Mouse (Mus musculus) spleen, postnatal 10 days (tissue): ENCODE measurements around the gene Apobec1.
"Not testable (repeated sequence)": the region's sequence is repeated elsewhere in the genome, so short reads cannot be mapped to it uniquely, and the experiment has no call there.

Experiments
- DNase-seq, 2 experiments: peaks; one replicate each; pipeline ENCODE4 v3.0.0; 2021 to 2022; ENCODE audit warnings: low spot score in 2 of 2

Gene Apobec1

GRCm38 (mm10) chr6:122604260-122604659 is 2.0 kb upstream of the Apobec1 start:
- no peak for DNase-seq

- no peak for DNase-seq
Observed at GRCm38 (mm10) chr6:122602992-122603322, 713 bp upstream of the Apobec1 start.

DNA sequence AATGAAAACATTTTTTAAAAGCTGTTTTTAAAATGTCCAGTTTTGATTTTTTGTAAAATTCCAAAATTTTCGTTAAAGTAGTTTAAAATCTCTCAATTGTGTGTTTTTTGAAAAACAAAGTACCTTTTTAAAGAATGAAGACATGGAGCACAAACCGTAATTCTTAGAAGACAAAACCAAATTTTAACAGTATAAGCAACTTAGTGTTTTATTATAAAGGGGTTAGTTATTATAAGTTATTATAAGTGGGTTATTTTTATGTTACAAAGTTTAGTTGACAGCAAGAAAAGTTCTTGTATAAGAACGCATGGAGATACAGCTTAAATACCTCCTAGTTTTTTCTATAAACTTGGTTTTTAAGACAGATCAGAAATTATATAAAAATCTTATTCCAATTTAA is 629 bp downstream of the Apobec1 start:
- no peak for DNase-seq

- DNase-seq, result no peak
Observed at GRCm38 (mm10) chr6:122601031-122601430, 1.2 kb downstream of the Apobec1 start.

GRCm38 (mm10) chr6:122600066-122600646 is 2.1 kb downstream of the Apobec1 start:
- DNase-seq, result no peak

DNA sequence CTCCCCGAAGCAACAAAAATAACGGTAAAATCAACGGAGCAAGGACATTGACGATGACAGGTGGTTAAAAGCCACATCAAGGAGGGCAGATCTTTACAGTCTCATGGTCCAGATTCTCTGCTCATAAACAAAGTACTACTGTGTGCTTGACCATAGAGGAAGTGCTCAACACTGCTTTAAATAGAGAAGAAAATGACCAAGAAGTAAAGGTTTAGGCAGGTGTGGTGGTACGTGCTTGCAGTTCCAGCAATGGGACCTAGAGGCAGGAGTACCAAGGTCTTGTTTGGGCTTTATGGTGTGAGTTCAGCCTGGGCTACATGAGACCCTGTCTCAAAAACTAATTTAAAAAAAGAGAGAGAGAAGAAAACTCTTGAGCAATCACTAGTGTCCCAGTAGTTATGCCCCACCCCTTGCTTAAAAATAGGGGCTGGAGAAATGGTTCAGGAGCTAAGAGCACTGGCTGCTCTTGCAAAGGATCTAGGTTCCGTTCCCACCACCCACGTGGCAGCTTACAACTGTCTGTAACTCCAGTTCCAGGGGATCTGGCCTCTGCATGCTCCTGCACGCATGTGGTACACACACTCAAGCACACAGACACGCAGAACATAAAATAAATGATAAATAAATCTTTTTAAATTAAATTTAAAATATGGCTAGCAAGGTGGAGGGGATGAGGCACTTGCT is 3.0 kb downstream of the Apobec1 start:
- DNase-seq, result peak in 1 of 2 experiments; percentile 19

- no peak for DNase-seq
Observed at GRCm38 (mm10) chr6:122598436-122598835, 3.8 kb downstream of the Apobec1 start.

GRCm38 (mm10) chr6:122598014-122598413 is 4.2 kb downstream of the Apobec1 start:
- peak in 1 of 2 experiments; percentile 22 for DNase-seq

- DNase-seq, result peak; percentile 24 to 59
Observed at GRCm38 (mm10) chr6:122596608-122597007, 5.6 kb downstream of the Apobec1 start.

- DNase-seq, result peak in 1 of 2 experiments; percentile 42
Observed at GRCm38 (mm10) chr6:122595637-122596036, 6.6 kb downstream of the Apobec1 start.

- no peak for DNase-seq
Observed at GRCm38 (mm10) chr6:122592905-122593304, 9.3 kb downstream of the Apobec1 start.

DNA sequence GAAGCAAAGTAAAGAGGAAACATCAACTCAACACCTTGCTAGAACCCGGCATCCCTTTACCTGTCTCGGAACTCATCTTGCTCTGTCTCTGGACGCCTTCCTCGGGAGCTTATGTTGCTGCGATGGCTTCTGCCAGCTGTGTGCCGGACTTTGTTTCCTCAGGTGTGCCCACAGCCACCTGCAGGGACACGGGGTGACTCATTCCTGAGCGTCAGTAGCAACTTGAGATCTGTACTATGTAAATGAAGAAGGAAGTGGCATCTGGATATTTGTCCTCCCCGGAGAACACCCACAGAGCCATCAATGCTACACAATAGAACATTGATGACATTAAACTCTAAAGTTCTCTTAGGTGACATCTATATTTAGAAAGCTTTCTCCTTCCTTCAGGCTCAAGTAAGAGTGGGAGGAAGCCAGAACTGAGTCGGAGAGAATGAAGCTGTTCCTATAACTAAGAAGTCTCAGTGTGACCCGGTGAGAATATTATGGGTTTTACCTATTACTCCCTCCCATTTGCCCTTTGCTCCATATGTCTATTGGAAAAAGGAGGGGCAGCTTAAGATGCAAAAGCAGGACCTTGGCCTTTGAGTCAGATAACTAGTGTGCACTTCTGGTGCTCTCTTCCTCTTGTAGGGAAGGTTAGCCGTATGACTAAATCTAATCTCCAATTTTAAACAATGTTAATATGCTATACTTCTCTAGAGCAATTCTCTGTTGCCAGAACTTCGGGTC is 11.1 kb downstream of the Apobec1 start:
- no peak for DNase-seq

DNA sequence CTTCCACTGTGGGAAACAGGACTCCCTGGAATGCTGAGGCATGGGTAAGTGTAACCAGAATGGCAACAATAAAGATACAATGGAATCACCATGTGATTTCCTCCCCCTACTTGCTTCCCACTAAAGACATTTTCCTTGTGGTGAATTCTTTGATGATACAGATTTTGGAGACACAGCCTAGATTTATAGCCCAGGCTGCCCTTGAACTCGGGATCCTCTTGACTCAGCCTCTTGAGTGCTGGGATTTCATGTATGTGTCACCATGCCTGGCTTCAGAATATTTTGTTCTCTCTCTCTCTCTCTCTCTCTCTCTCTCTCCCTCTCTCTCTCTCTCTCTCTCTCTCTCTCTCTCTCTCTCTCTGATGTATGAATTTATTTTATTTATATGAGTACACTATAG is 23.2 kb downstream of the Apobec1 start:
- no peak for DNase-seq

DNA sequence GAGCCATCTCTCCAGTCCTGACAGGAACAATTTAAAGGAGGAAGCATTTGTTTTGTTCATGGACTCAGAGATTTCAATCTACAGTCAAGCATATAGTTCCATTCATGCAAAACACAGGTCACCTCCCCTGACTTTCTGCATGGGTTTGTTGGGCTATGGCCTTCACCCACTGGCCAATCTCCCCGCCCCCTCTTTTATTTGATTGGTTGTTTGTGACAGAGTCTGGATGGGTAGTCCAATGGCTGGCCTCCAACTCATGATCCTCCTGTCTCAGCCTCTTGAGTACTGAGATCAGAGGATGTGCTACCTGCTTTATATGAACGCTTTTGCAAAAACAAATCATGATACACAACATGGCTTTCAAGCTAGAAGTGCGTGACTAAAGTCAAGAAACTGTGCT is 25.2 kb downstream of the Apobec1 start:
- DNase-seq, result no peak

- not testable (repeated sequence) for DNase-seq
Observed at GRCm38 (mm10) chr6:122575037-122575436, 27.2 kb downstream of the Apobec1 start.

- DNase-seq, result no peak
Observed at GRCm38 (mm10) chr6:122571617-122571959, 30.7 kb downstream of the Apobec1 start.

DNA sequence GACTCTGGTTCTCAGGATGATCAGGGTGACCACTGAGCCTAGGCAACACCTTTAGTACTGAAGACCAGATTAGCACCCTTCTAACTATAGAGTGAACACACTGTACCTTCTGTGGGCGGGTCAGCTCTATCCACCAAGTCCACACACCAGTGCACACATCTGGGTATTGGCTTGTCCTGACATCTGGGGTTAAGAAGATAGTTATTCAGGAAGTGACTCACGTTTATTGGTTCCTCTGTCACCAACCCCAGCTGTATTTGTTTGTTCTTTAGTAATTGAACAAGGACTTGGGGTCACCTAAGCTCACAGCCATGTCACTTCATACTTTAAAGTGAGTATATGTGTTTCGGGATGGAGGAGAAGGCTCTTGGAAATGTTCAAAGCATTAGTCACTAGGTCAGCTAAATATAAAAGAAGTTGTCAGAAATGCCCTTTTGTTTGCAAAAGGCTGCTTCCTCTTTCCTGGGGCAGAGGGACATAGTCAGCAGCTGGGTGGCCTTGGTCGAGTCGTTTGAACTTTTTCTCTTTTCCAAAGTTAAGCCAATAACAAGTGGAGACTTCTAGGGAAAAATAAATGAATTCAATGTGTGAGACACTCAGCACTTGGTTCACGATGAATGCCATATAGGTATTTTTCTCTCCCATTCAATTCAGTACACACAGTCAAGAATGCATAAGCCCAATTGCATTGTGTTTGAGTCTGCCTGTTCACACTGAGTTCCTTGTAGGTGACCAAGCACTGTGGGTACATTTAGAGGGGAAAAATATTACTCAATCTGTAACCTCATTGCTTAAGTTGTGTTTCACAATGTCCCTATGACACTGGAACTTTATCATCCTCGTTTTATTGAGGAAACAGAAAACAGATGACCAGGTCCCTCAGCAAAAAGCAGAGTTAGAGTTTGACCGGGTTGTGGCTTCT is 31.3 kb downstream of the Apobec1 start:
- no peak for DNase-seq

DNA sequence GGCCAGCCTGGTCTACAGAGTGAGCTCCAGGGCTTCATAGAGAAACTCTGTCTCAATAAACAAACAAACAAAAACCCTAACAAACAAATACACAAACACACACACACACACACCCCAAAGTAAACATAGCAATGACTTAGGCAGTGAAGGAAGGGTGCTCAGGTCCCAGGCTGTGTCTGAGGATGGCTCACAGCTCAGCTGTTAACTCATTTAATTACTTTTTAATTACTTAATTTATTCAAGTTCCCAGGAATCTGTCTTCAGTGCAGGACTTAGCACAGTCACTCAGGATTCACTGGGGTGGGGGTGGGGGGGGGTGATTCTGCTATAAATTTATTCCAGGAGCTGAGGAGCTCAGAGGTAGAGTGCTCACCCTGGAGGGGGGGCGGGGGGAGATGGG is 32.5 kb downstream of the Apobec1 start:
- no peak for DNase-seq

GRCm38 (mm10) chr6:122569113-122569512 is 33.1 kb downstream of the Apobec1 start:
- no peak for DNase-seq

DNA sequence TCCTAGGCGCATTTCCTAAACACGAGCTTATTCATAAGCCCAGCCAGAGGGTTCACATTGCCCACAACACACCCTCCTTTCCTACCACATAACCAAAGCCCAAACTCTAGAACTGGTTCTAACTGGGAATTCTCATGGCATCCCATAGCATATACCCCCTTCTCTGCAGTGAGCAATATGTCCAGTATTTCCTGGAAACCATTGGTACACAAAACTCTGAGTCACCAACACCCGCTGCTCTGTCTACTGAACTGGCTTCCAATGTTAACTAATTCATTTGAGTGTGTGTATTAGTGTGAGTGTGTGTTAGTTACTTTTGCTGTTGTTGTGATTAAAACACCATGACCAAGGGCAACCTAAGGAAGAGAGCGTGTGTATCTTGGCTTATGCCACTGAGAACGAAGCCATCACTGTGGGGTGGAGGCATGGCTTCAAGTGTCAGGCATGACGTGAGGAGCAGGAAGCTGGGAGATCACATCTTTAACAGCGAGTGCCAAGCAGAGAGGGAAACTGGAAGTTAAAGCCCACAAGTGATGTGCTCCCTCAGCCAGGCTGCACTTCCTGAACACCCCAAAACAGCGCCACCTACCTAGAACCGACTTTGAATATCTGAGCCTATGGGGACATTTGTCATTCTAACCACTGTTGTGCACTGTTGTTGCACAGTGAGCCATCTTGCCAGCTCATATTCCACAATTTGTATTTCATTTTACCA is 37.0 kb downstream of the Apobec1 start:
- no peak for DNase-seq

- DNase-seq, result peak; percentile 32 to 73
Observed at GRCm38 (mm10) chr6:122562463-122562862, 39.8 kb downstream of the Apobec1 start.
